In the genomic region with DNA sequence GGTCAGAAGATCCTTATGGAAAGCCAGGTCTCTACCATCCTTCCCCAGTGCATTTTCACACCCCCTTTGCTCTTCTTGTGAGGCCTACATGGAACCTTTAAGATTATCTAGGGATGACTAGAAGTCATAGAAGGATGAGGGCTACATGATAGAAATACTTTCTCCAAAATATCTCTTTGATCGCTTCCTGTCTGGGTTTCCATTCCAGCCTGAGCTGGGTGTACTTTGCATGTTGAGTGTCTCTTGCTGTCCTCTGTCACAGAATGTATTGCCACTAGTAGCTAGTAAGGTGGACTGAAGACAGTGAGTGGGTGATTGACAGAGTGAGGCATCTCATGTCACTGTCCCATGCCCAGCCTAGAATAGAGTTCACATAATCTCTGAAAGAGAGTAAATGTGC, we compare ENCODE assay signal across 22 mouse cellular contexts. TPM values are rescaled to one million over a fixed set of nuclear protein-coding genes. Genes with fewer than 3 reads are reported as not detected.
A peak's percentile ranks its signal among the peaks of the same experiment; 100 is the strongest.
DNase-seq lines count a peak whose midpoint lies in the region; ATAC-seq and TF ChIP-seq lines count a peak whose summit lies in the region.
"Had no signal": no experiment of that assay in that cellular context is flagged by ENCODE, and none has a peak within 500 bp of the region (broad histone marks: within the 10 kb centered on the region; RNA-seq: fewer than 3 reads in every experiment).

No protein-coding gene starts in this region.

- no peaks in the 10 kb centered on the region for H3K9me3 ChIP-seq in heart, embryonic 12.5 days (replicated peaks)
- H3K9me3 ChIP-seq in midbrain, embryonic 11.5 days (ENCODE audit: control insufficient read depth, low read length) = no peaks in the 10 kb centered on the region
- H3K9me3 ChIP-seq in midbrain, postnatal 0 days (ENCODE audit: low read length) = no peaks in the 10 kb centered on the region

- H3K9ac ChIP-seq in heart, embryonic 12.5 days = no peak overlapping the region
- no peak overlapping the region for H3K9ac ChIP-seq in midbrain, embryonic 11.5 days (ENCODE audit: low read length)
- no peak overlapping the region for H3K9ac ChIP-seq in midbrain, postnatal 0 days (replicated peaks; ENCODE audit: low read length, poor library complexity, severe bottlenecking)

- no peak overlapping the region for H3K27ac ChIP-seq in heart, embryonic 12.5 days (ENCODE audit: poor library complexity, severe bottlenecking)
- no peak overlapping the region for H3K27ac ChIP-seq in midbrain, embryonic 11.5 days (ENCODE audit: low read depth, low read length)
- no peak overlapping the region for H3K27ac ChIP-seq in midbrain, postnatal 0 days (ENCODE audit: low read depth, low read length)

- no peak overlapping the region for H3K4me2 ChIP-seq in heart, embryonic 12.5 days
- H3K4me2 ChIP-seq in midbrain, embryonic 11.5 days = no peak overlapping the region
- H3K4me2 ChIP-seq in midbrain, postnatal 0 days (ENCODE audit: low read depth, low read length, poor library complexity, severe bottlenecking) = no peak overlapping the region

- no peaks in the 10 kb centered on the region for H3K36me3 ChIP-seq in heart, embryonic 12.5 days
- H3K36me3 ChIP-seq in midbrain, embryonic 11.5 days (ENCODE audit: control insufficient read depth, insufficient read depth, low read length) = no peaks in the 10 kb centered on the region
- H3K36me3 ChIP-seq in midbrain, postnatal 0 days (ENCODE audit: insufficient read depth, low read length) = no peaks in the 10 kb centered on the region
- H3K36me3 ChIP-seq: G1E had no signal

- no peaks in the 10 kb centered on the region for H3K27me3 ChIP-seq in heart, embryonic 12.5 days (replicated peaks)
- no peaks in the 10 kb centered on the region for H3K27me3 ChIP-seq in midbrain, embryonic 11.5 days (ENCODE audit: control insufficient read depth, insufficient read depth, low read length)
- H3K27me3 ChIP-seq in midbrain, postnatal 0 days (ENCODE audit: insufficient read depth, low read length) = no peaks in the 10 kb centered on the region
- H3K27me3 ChIP-seq: CH12.LX, Patski had no signal

- no peaks in the 10 kb centered on the region for H3K4me1 ChIP-seq in heart, embryonic 12.5 days (replicated peaks)
- no peaks in the 10 kb centered on the region for H3K4me1 ChIP-seq in midbrain, embryonic 11.5 days (ENCODE audit: control insufficient read depth, insufficient read depth, low read length)
- no peaks in the 10 kb centered on the region for H3K4me1 ChIP-seq in midbrain, postnatal 0 days (ENCODE audit: insufficient read depth, low read length)

- no peak for ATAC-seq in heart, embryonic 12.5 days (ENCODE audit: insufficient number of reproducible peaks, low FRiP score)
- no peak for ATAC-seq in midbrain, embryonic 11.5 days (ENCODE audit: low FRiP score)
- no peak for ATAC-seq in midbrain, postnatal 0 days (ENCODE audit: low FRiP score)
- ATAC-seq: activated CD4-positive, CD25-positive, alpha-beta regulatory T cell, adult 4 months; CD4-positive, CD25-positive, alpha-beta regulatory T cell, adult 4 months; Patski had no signal

- 93% methylated on average over 1 of the region's 1 CpGs for WGBS in heart, embryonic 12.5 days
- 94% methylated on average over 1 of the region's 1 CpGs for WGBS in midbrain, embryonic 11.5 days
- WGBS in midbrain, postnatal 0 days = 97% methylated on average over 1 of the region's 1 CpGs

- no peak for TF ChIP-seq CTCF in midbrain, postnatal 0 days (IDR thresholded peaks at IDR 0.05)

- DNase-seq in heart, adult 11 months = peak; percentile 56
- DNase-seq in midbrain, embryonic 11.5 days (ENCODE audit: low spot score, missing footprints) = peak; percentile 56
- DNase-seq in midbrain, postnatal 0 days (ENCODE audit: low spot score) = no peak
- DNase-seq: adrenal gland, adult 2 months; adrenal gland, adult 8-10 months; adrenal gland, postnatal 10 days; adrenal gland, postnatal 14 days; adrenal gland, postnatal 25 days; adrenal gland, postnatal 36 days; B cell, adult 2 months; cerebellum, adult 11 months; cerebellum, adult 11-12 months; cerebellum, adult 18-20 months had no signal

- no peak overlapping the region for H3K4me3 ChIP-seq in heart, embryonic 12.5 days
- no peak overlapping the region for H3K4me3 ChIP-seq in midbrain, embryonic 11.5 days (ENCODE audit: low read depth, low read length)
- no peak overlapping the region for H3K4me3 ChIP-seq in midbrain, postnatal 0 days (ENCODE audit: low read depth, low read length)

RNA-seq across cellular contexts. Expression of a gene that starts 36.6 kb away (rescaled TPM):
- polyA plus RNA-seq in heart, embryonic 12.5 days (2016; fragmentation: Nextera tagmentation; extraction: Ambion mirVana) = not detected in 2 replicates
- polyA plus RNA-seq in midbrain, embryonic 11.5 days (2014; fragmentation: Nextera tagmentation; extraction: Ambion mirVana) = 0.18 and 0.22 TPM in 2 replicates
- not detected in 2 replicates for total RNA-seq in midbrain, postnatal 0 days (2014; rRNA removed)
- polyA plus RNA-seq in midbrain, postnatal 0 days (2015; fragmentation: Nextera tagmentation; extraction: Ambion mirVana) = 0.10 and 0.11 TPM in 2 replicates
- total RNA-seq: adrenal gland, adult 2 months; adrenal gland, postnatal 14 days; adrenal gland, postnatal 25 days; adrenal gland, postnatal 36 days; adrenal gland, postnatal 4 days; CH12.LX; G1E; MEL had no signal
- polyA plus RNA-seq: activated CD4-positive, CD25-positive, alpha-beta regulatory T cell, adult 4 months; adrenal gland, adult 2 months; C2C12; CD4-positive, CD25-positive, alpha-beta regulatory T cell, adult 4 months; G1E; Patski had no signal
